Mouse (Mus musculus) forebrain, embryonic 12.5 days (tissue): ENCODE results near the gene Ahnak2. TPM values are rescaled to one million over a fixed set of nuclear protein-coding genes. Genes with fewer than 3 reads are reported as not detected.
A peak's percentile ranks its signal among the peaks of the same experiment; 100 is the strongest.

Experiments
- ATAC-seq: fragments of 200-750 bp; cut with Nextera tagmentation; 2 replicates; pipeline ENCODE4 v1.8.0; 2017; ENCODE audit warnings: moderate TSS enrichment; ENCODE audit not compliant: low FRiP score
- H3K27ac ChIP-seq: fragments of 300-500 bp; sonication (generic); 2 replicates; pipeline ENCODE4 v1.5.1; 2016; ENCODE audit warnings: mild to moderate bottlenecking
- H3K27me3 ChIP-seq: fragments of 300-500 bp; sonication (generic); 2 replicates; pipeline ENCODE4 v1.6.1; 2016; ENCODE audit warnings: mild to moderate bottlenecking
- H3K36me3 ChIP-seq: fragments of 300-500 bp; sonication (generic); replicated peaks from 2 replicates; pipeline ENCODE4 v1.6.1; 2016; ENCODE audit warnings: mild to moderate bottlenecking
- H3K4me1 ChIP-seq: fragments of 300-500 bp; sonication (generic); 2 replicates; pipeline ENCODE4 v1.6.1; 2016
- H3K4me2 ChIP-seq: fragments of 300-500 bp; sonication (generic); 2 replicates; pipeline ENCODE4 v1.6.1; 2016; ENCODE audit warnings: mild to moderate bottlenecking, moderate library complexity
- H3K4me3 ChIP-seq: fragments of 300-500 bp; sonication (generic); replicated peaks from 2 replicates; pipeline ENCODE4 v1.5.1; 2016; ENCODE audit warnings: mild to moderate bottlenecking
- H3K9ac ChIP-seq: fragments of 300-500 bp; sonication (generic); 2 replicates; pipeline ENCODE4 v1.6.1; 2016; ENCODE audit warnings: mild to moderate bottlenecking
- H3K9me3 ChIP-seq: fragments of 300-500 bp; sonication (generic); 2 replicates; pipeline ENCODE4 v1.6.1; 2016
- WGBS: fragments of 180-500 bp; shearing (Covaris S2); methylation state at CpG from one replicate; pipeline ENCODE4 v1.1.7; 2016; 5-methylcytosine and 5-hydroxymethylcytosine counted together
- polyA plus RNA-seq: library from polyadenylated mRNA; unstranded; fragments of >200 nt; fragmentation: Nextera tagmentation; extraction: Ambion mirVana; gene quantifications from 2 replicates; pipeline ENCODE4 v1.2.1, GENCODE M21; 2016

Ahnak2 gene
- polyA plus RNA-seq, 1 experiment from 2014 or later, result 0.19 TPM

GRCm38 (mm10) chr12:112763176-112763575, 39.3 kb downstream of the Ahnak2 start:
- no peak for ATAC-seq
- Histone ChIP-seq H3K4me1 (0 out of 2 replicates have a peak, but pooled peaks cover 3% of the 10 kb centered on the region), H3K9me3 (no peaks in the 10 kb centered on the region), H3K27me3 (no peaks in the 10 kb centered on the region), H3K4me2 (no peak overlapping the region), H3K27ac (no peak overlapping the region), H3K4me3 (no peak overlapping the region), H3K36me3 (no peaks in the 10 kb centered on the region), H3K9ac (no peak overlapping the region)
- WGBS, result 77% methylated on average over 4 of the region's 4 CpGs

GRCm38 (mm10) chr12:112762018-112762417, 40.4 kb downstream of the Ahnak2 start:
- no peaks in the 10 kb centered on the region for H3K9me3 ChIP-seq
- H3K27ac ChIP-seq, result no peak overlapping the region
- WGBS, result 93% methylated on average over 3 of the region's 3 CpGs
- ATAC-seq, result no peak
- no peak overlapping the region for H3K4me3 ChIP-seq
- no peaks in the 10 kb centered on the region for H3K36me3 ChIP-seq
- 0 out of 2 replicates have a peak, but pooled peaks cover 3% of the 10 kb centered on the region for H3K4me1 ChIP-seq
- H3K27me3 ChIP-seq, result no peaks in the 10 kb centered on the region
- H3K4me2 ChIP-seq, result no peak overlapping the region
- H3K9ac ChIP-seq, result no peak overlapping the region

- Histone ChIP-seq H3K4me3 (no peak overlapping the region), H3K4me2 (no peak overlapping the region), H3K9ac (no peak overlapping the region), H3K27me3 (no peaks in the 10 kb centered on the region), H3K36me3 (no peaks in the 10 kb centered on the region), H3K27ac (no peak overlapping the region), H3K9me3 (no peaks in the 10 kb centered on the region), H3K4me1 (0 out of 2 replicates have a peak, but pooled peaks cover 3% of the 10 kb centered on the region)
- no peak for ATAC-seq
- WGBS, result 92% methylated on average over 4 of the region's 4 CpGs
Observed at GRCm38 (mm10) chr12:112761411-112761810, 41.0 kb downstream of the Ahnak2 start.

DNA sequence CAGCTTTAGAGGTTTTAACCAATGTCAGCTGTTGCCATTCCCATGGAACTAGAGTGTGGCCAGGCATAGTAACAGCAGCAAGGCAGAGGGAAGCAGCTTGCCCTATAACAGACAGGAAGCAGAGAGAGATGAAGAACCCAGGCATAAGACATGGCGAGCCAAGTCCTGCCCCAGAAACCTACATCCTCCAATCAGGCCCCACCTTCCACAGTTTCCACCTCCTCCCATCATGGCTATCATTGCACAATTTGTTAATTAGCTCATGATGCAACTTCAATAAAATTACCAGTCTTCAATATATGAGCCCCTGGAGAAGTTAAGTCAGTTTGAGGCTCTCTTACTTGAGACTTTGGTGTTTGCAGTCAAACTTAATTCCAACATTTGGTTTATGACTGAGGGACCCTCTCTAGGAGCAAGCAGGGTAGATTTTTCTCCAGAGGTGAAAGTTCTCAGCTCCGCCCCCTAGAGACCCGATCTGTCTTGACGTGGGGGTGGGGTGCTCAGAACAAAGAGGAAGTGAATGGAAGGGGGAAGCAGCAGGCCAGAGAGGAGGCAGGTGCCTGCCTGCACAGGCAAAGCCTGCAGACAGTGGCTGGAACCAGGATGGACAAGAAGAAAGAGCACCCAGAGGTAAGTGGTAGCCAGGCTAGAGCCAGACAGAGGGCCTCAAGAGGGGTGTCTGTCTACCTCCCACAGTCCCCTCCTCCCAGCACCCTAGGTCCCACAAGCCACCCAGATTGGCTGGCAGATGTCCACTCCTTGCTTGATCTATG, 42.1 kb downstream of the Ahnak2 start, which contains the start of gene Pld4:
TSS of gene Pld4 (plus strand) at position 502 of the 773 bp plus-strand sequence.
- Histone ChIP-seq H3K36me3 (no peaks in the 10 kb centered on the region), H3K4me2 (no peak within 1 kb of the TSS), H3K9ac (no peak within 1 kb of the TSS), H3K4me1 (0 out of 2 replicates have a peak, but pooled peaks cover 3% of the 10 kb centered on the region), H3K4me3 (no peak within 1 kb of the TSS), H3K9me3 (no peaks in the 10 kb centered on the region), H3K27me3 (no peaks in the 10 kb centered on the region), H3K27ac (no peak within 1 kb of the TSS)
- WGBS, result 48% methylated on average over 4 of the region's 4 CpGs
- no peak for ATAC-seq

DNA sequence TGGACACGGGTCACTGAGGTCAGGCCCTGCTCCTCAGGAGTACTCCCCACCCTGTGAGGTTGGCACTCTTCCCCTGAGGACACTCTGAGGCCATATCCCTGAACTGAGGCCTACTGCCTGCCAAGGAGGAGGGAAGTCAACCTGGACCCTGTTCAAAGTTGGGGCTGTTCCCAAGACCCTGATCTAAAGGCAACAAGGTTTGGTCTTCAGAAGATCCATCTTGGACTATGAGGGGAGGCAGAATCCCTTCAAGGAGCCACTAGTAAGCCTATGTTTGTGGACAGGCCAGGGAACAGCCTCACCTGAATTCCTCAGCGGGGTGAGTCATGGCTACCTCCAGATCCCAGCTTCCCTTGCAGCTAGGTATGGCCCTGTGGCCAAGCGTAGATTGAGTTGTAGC, 43.0 kb downstream of the Ahnak2 start:
- no peaks in the 10 kb centered on the region for H3K36me3 ChIP-seq
- no peaks in the 10 kb centered on the region for H3K27me3 ChIP-seq
- WGBS, result 90% methylated on average over 3 of the region's 3 CpGs
- H3K4me1 ChIP-seq, result 0 out of 2 replicates have a peak, but pooled peaks cover 3% of the 10 kb centered on the region
- no peak for ATAC-seq
- no peaks in the 10 kb centered on the region for H3K9me3 ChIP-seq
- no peak overlapping the region for H3K27ac ChIP-seq
- no peak overlapping the region for H3K4me2 ChIP-seq
- no peak overlapping the region for H3K4me3 ChIP-seq
- H3K9ac ChIP-seq, result no peak overlapping the region

DNA sequence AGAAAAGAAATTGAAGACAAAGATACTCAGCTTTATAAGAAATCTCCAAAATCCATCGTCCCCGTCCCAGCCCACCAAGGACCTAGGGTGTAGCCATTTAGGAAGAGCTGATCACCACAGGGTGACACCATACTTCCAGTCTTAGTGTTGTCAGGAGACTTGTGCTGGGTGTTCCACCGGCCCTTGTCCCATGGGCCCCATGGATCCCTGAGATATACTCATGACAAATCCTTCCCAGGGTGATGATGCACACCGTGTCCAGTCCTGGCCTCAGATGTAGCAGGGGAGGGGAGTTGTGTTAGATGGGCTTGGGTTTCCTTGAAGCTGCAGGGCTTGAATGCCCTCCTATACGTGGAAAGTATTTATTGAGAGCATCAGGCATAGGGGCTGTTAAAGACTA, 44.6 kb downstream of the Ahnak2 start:
- 90% methylated on average over 5 of the region's 5 CpGs for WGBS
- no peak for ATAC-seq
- Histone ChIP-seq H3K9me3 (no peaks in the 10 kb centered on the region), H3K36me3 (no peaks in the 10 kb centered on the region), H3K4me3 (no peak overlapping the region), H3K4me1 (0 out of 2 replicates have a peak, but pooled peaks cover 3% of the 10 kb centered on the region), H3K4me2 (no peak overlapping the region), H3K27ac (no peak overlapping the region), H3K27me3 (no peaks in the 10 kb centered on the region), H3K9ac (no peak overlapping the region)

GRCm38 (mm10) chr12:112755900-112756299, 46.6 kb downstream of the Ahnak2 start:
- no peak overlapping the region for H3K4me3 ChIP-seq
- no peaks in the 10 kb centered on the region for H3K27me3 ChIP-seq
- H3K27ac ChIP-seq, result no peak overlapping the region
- no peak overlapping the region for H3K4me2 ChIP-seq
- H3K36me3 ChIP-seq, result no peaks in the 10 kb centered on the region
- H3K4me1 ChIP-seq, result 0 out of 2 replicates have a peak, but pooled peaks cover 3% of the 10 kb centered on the region
- no peaks in the 10 kb centered on the region for H3K9me3 ChIP-seq
- no peak for ATAC-seq
- WGBS, result 78% methylated on average over 4 of the region's 4 CpGs
- no peak overlapping the region for H3K9ac ChIP-seq

DNA sequence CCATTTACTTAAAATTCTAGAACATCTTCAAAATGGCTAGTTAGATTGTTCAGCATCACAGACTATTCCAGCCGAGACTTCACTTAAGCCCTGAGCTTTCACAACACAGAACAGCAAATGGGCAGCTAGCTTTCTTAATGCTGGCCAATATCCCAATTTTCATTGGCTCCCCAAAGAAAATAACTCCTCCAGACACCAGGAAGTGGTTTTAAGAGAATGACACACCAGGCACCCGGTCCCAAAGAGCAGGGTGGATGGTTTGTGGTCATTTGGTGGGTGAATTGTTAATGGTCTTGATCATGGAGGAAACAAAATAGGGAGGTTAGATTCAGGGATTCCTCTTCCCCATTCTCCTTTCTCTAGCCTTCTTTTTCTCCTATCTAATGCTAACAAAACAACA, 50.1 kb downstream of the Ahnak2 start:
- Histone ChIP-seq H3K4me2 (no peak overlapping the region), H3K4me3 (no peak overlapping the region), H3K9me3 (no peaks in the 10 kb centered on the region), H3K27ac (no peak overlapping the region), H3K27me3 (no peaks in the 10 kb centered on the region), H3K4me1 (peaks cover 6% of the 10 kb centered on the region), H3K36me3 (no peaks in the 10 kb centered on the region), H3K9ac (no peak overlapping the region)
- ATAC-seq, result no peak
- 58% methylated on average over 2 of the region's 2 CpGs for WGBS

GRCm38 (mm10) chr12:112750976-112751375, 51.5 kb downstream of the Ahnak2 start:
- Histone ChIP-seq H3K4me1 (peaks cover 13% of the 10 kb centered on the region), H3K27me3 (no peaks in the 10 kb centered on the region), H3K36me3 (no peaks in the 10 kb centered on the region), H3K9me3 (no peaks in the 10 kb centered on the region), H3K27ac (no peak overlapping the region), H3K4me3 (no peak overlapping the region), H3K9ac (no peak overlapping the region), H3K4me2 (no peak overlapping the region)
- 88% methylated on average over 12 of the region's 12 CpGs for WGBS
- no peak for ATAC-seq

GRCm38 (mm10) chr12:112747606-112747970, 54.9 kb downstream of the Ahnak2 start:
- Histone ChIP-seq H3K4me3 (no peak overlapping the region), H3K9ac (0 out of 2 replicates have a peak overlapping the region, but pooled peaks have one; percentile 17), H3K27ac (peak overlapping the region; percentile 81), H3K4me2 (0 out of 2 replicates have a peak overlapping the region, but pooled peaks have one; percentile 2), H3K27me3 (no peaks in the 10 kb centered on the region), H3K36me3 (peaks cover 14% of the 10 kb centered on the region; the same call in 1 of the 2 replicates), H3K4me1 (peaks cover 22% of the 10 kb centered on the region), H3K9me3 (no peaks in the 10 kb centered on the region)
- WGBS, result 79% methylated on average over 8 of the region's 8 CpGs
- peak; percentile 18 for ATAC-seq

- no peaks in the 10 kb centered on the region for H3K9me3 ChIP-seq
- H3K27me3 ChIP-seq, result no peaks in the 10 kb centered on the region
- no peak overlapping the region for H3K4me3 ChIP-seq
- H3K9ac ChIP-seq, result peak overlapping the region; percentile 29; the same call in 1 of the 2 replicates
- H3K4me2 ChIP-seq, result peak overlapping the region; percentile 27; the same call in 1 of the 2 replicates
- H3K27ac ChIP-seq, result peak overlapping the region; percentile 81
- peak; percentile 47 for ATAC-seq
- peaks cover 22% of the 10 kb centered on the region for H3K4me1 ChIP-seq
- H3K36me3 ChIP-seq, result peaks cover 14% of the 10 kb centered on the region; the same call in 1 of the 2 replicates
- WGBS, result 23% methylated on average over 10 of the region's 10 CpGs
Observed at GRCm38 (mm10) chr12:112746808-112747605, 55.5 kb downstream of the Ahnak2 start.

DNA sequence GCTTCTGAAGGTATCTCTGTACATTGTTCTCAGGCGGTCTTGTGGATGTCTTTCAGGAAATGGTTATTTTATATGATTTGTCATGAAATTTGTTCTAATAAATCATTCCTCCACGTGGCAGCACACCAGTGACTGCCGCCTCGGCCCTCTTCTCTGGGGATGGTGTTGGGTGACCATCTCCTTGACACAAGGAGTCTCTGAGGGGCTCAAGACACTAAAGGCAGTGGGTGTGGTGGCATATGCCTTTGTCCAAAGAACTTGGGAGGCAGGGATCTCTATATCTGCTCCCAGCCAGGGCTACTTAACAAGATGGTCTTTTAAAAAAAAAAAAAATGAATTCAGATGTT, 56.0 kb downstream of the Ahnak2 start:
- Histone ChIP-seq H3K4me1 (peaks cover 22% of the 10 kb centered on the region), H3K9ac (no peak overlapping the region), H3K27me3 (no peaks in the 10 kb centered on the region), H3K9me3 (no peaks in the 10 kb centered on the region), H3K36me3 (peaks cover 14% of the 10 kb centered on the region; the same call in 1 of the 2 replicates), H3K4me2 (no peak overlapping the region), H3K27ac (no peak overlapping the region), H3K4me3 (no peak overlapping the region)
- ATAC-seq, result no peak; the same call in 1 of the 2 replicates
- 81% methylated on average over 4 of the region's 4 CpGs for WGBS
